Mouse (Mus musculus): ENCODE measurements around the gene Tax1bp1.

Tax1bp1 gene

GRCm38 (mm10) chr6:52734630-52735029 is 21.1 kb downstream of the Tax1bp1 start:
- no peak for DNase-seq (ENCODE audit: low read depth, low spot score)
- Histone ChIP-seq H3K27me3 (ENCODE audit: control insufficient read depth, insufficient read depth, low read length, poor library complexity, severe bottlenecking) (no peaks in the 10 kb centered on the region), H3K36me3 (ENCODE audit: control insufficient read depth, insufficient read depth, low read length, poor library complexity, severe bottlenecking) (peaks cover 9% of the 10 kb centered on the region; the same call in 1 of the 2 replicates)

- no peaks in the 10 kb centered on the region for H3K27me3 ChIP-seq (ENCODE audit: control insufficient read depth, insufficient read depth, low read length, poor library complexity, severe bottlenecking)
- DNase-seq (ENCODE audit: low read depth, low spot score), result no peak
- peaks cover 17% of the 10 kb centered on the region for H3K36me3 ChIP-seq (ENCODE audit: control insufficient read depth, insufficient read depth, low read length, poor library complexity, severe bottlenecking)
Observed at GRCm38 (mm10) chr6:52752832-52753231, 39.3 kb downstream of the Tax1bp1 start.

GRCm38 (mm10) chr6:52765206-52765605 is 51.7 kb downstream of the Tax1bp1 start:
- no peak for DNase-seq (ENCODE audit: low read depth, low spot score)
- Histone ChIP-seq H3K27me3 (ENCODE audit: control insufficient read depth, insufficient read depth, low read length, poor library complexity, severe bottlenecking) (no peaks in the 10 kb centered on the region), H3K36me3 (ENCODE audit: control insufficient read depth, insufficient read depth, low read length, poor library complexity, severe bottlenecking) (peaks cover 15% of the 10 kb centered on the region)

- Histone ChIP-seq H3K27me3 (ENCODE audit: control insufficient read depth, insufficient read depth, low read length, poor library complexity, severe bottlenecking) (no peaks in the 10 kb centered on the region), H3K36me3 (ENCODE audit: control insufficient read depth, insufficient read depth, low read length, poor library complexity, severe bottlenecking) (0 out of 2 replicates have a peak, but pooled peaks cover 3% of the 10 kb centered on the region)
- DNase-seq (ENCODE audit: low read depth, low spot score), result no peak
Observed at GRCm38 (mm10) chr6:52770789-52771188, 57.3 kb downstream of the Tax1bp1 start.

DNA sequence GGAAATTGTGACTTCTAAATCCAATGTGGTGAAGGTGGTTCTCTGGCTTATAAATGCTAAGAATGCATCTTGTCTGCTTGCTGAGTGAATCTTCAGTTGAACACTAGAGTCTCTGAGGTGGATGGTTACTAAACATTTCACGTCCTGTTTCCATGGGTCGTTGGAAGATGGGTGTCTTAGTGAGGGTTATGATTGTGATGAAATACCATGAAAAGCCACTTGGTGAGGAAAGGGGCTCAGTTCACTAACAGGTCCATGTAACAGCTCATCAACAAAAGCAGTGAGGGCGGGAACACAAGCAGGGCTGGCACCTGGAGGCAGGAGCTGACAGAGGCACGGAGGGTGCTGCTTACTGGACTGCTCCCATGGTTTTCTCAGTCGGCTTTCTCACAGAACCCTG is 59.6 kb downstream of the Tax1bp1 start:
- Histone ChIP-seq H3K36me3 (ENCODE audit: control insufficient read depth, insufficient read depth, low read length, poor library complexity, severe bottlenecking) (0 out of 2 replicates have a peak, but pooled peaks cover 1% of the 10 kb centered on the region), H3K27me3 (ENCODE audit: control insufficient read depth, insufficient read depth, low read length, poor library complexity, severe bottlenecking) (no peaks in the 10 kb centered on the region)
- DNase-seq (ENCODE audit: low read depth, low spot score), result no peak

DNA sequence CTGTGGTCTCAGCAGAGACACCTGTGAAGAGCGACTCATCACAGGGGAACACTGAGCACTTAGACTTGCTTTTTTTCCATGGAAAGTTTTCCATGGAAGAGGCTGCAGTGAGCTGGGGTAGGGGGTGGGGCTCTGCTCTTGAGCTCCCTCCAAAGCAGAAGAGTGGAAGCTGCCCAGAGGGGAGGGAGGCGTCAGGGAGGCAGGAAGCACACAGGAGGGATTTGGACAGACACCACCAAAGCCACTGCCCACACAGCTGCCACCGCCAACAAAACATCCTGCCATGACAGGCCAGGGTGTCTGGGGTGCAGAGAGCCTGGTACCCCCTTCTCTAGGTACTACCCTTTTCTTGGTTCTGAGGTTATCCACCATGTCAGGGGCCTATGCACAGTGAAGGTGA is 61.8 kb downstream of the Tax1bp1 start:
- H3K27me3 ChIP-seq (ENCODE audit: control insufficient read depth, insufficient read depth, low read length, poor library complexity, severe bottlenecking), result no peaks in the 10 kb centered on the region
- no peaks in the 10 kb centered on the region for H3K36me3 ChIP-seq (ENCODE audit: control insufficient read depth, insufficient read depth, low read length, poor library complexity, severe bottlenecking)
- DNase-seq (ENCODE audit: low read depth, low spot score), result no peak

DNA sequence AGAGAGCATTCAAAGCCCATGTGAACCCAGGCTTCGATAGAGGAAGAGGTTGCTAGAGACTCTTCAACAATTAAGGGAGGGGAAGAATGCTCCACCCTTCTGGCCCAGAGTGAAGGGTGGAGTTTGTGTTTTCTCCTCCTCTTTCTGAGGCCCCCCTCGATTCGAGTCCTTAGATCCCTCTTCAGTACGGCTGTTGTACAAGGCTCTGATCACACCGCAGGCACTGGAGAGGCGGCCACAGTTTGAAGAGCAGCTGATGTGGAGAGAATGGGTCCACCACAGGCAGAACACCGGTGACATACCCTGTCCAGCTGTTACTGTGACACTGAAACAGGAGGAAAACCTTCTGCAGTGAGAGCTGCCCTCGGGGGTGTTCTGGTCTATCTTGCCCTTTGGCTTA is 62.4 kb downstream of the Tax1bp1 start:
- no peak for DNase-seq (ENCODE audit: low read depth, low spot score)
- no peaks in the 10 kb centered on the region for H3K36me3 ChIP-seq (ENCODE audit: control insufficient read depth, insufficient read depth, low read length, poor library complexity, severe bottlenecking)
- H3K27me3 ChIP-seq (ENCODE audit: control insufficient read depth, insufficient read depth, low read length, poor library complexity, severe bottlenecking), result no peaks in the 10 kb centered on the region

GRCm38 (mm10) chr6:52777034-52777433 is 63.5 kb downstream of the Tax1bp1 start:
- no peaks in the 10 kb centered on the region for H3K27me3 ChIP-seq (ENCODE audit: control insufficient read depth, insufficient read depth, low read length, poor library complexity, severe bottlenecking)
- no peaks in the 10 kb centered on the region for H3K36me3 ChIP-seq (ENCODE audit: control insufficient read depth, insufficient read depth, low read length, poor library complexity, severe bottlenecking)
- no peak for DNase-seq (ENCODE audit: low read depth, low spot score)

DNA sequence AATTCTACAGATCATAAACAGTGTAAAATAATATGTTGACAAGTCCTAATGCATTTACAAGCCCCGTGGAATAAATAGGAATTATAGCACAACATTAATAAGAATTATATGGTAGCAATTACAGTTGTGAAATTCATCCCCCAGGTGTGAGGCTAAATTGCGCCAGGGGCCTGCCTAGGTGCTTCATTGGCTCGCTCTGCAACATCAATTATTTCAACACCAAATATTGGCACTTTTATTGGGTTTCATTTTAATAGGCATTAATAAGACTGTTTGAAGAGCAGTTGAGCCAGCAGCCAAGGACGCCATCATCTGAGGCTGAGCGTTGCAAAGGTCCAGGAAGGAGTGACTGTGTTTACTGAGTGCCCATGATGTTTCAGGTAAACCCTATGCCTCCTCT is 65.0 kb downstream of the Tax1bp1 start:
- Histone ChIP-seq H3K27me3 (ENCODE audit: control insufficient read depth, insufficient read depth, low read length, poor library complexity, severe bottlenecking) (no peaks in the 10 kb centered on the region), H3K36me3 (ENCODE audit: control insufficient read depth, insufficient read depth, low read length, poor library complexity, severe bottlenecking) (no peaks in the 10 kb centered on the region)
- DNase-seq (ENCODE audit: low read depth, low spot score), result no peak

DNA sequence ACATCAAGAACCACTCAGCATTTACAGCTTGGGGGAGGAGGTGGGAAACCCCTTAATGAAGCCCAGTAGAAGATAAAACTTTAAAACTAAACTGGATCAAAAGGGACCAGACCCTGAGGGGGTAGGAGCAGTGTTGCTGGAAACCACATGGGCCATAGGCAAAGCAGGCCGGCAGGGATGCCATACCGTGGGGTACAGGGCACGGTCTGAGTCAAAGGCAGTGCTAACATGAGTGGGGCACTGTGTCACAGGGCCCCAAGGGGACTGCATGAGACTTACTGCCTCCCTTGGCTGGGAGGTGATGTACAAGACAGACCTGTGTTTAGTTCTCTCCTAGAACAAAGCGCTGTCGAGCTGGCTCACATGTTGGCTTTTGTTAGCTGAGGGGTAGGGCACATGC is 66.0 kb downstream of the Tax1bp1 start:
- no peaks in the 10 kb centered on the region for H3K36me3 ChIP-seq (ENCODE audit: control insufficient read depth, insufficient read depth, low read length, poor library complexity, severe bottlenecking)
- H3K27me3 ChIP-seq (ENCODE audit: control insufficient read depth, insufficient read depth, low read length, poor library complexity, severe bottlenecking), result no peaks in the 10 kb centered on the region
- no peak for DNase-seq (ENCODE audit: low read depth, low spot score)

GRCm38 (mm10) chr6:52790316-52790715 is 76.8 kb downstream of the Tax1bp1 start:
- no peaks in the 10 kb centered on the region for H3K36me3 ChIP-seq (ENCODE audit: control insufficient read depth, insufficient read depth, low read length, poor library complexity, severe bottlenecking)
- no peak for DNase-seq (ENCODE audit: low read depth, low spot score)

GRCm38 (mm10) chr6:52790781-52791180 is 77.3 kb downstream of the Tax1bp1 start:
- no peaks in the 10 kb centered on the region for H3K36me3 ChIP-seq (ENCODE audit: control insufficient read depth, insufficient read depth, low read length, poor library complexity, severe bottlenecking)
- DNase-seq (ENCODE audit: low read depth, low spot score), result no peak
- H3K27me3 ChIP-seq (ENCODE audit: control insufficient read depth, insufficient read depth, low read length, poor library complexity, severe bottlenecking), result no peaks in the 10 kb centered on the region

More at GRCm38 (mm10) chr6:52790316-52790715, 76.8 kb downstream of the Tax1bp1 start:
- H3K27me3 ChIP-seq (ENCODE audit: control insufficient read depth, insufficient read depth, low read length, poor library complexity, severe bottlenecking), result no peaks in the 10 kb centered on the region

DNA sequence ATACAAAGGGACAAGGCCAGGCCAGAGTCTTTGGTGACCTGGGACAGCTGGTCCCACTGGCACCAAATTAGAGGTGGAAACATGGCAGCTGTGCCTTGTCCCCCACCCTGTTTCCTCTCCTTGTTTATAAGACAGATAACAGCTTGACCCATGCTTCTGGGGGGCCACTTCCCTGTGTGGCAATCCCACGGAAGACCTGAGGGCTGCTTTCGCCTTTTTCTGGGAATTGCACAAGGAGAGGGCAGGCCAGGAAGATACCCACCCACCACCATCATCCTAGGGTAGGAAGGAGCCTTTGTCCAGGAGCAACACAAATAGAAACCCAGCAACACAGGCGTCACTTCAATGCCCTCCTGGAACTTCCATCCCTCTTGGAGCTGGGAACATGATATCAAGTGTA is 78.9 kb downstream of the Tax1bp1 start:
- Histone ChIP-seq H3K27me3 (ENCODE audit: control insufficient read depth, insufficient read depth, low read length, poor library complexity, severe bottlenecking) (no peaks in the 10 kb centered on the region), H3K36me3 (ENCODE audit: control insufficient read depth, insufficient read depth, low read length, poor library complexity, severe bottlenecking) (no peaks in the 10 kb centered on the region)
- no peak for DNase-seq (ENCODE audit: low read depth, low spot score)

DNA sequence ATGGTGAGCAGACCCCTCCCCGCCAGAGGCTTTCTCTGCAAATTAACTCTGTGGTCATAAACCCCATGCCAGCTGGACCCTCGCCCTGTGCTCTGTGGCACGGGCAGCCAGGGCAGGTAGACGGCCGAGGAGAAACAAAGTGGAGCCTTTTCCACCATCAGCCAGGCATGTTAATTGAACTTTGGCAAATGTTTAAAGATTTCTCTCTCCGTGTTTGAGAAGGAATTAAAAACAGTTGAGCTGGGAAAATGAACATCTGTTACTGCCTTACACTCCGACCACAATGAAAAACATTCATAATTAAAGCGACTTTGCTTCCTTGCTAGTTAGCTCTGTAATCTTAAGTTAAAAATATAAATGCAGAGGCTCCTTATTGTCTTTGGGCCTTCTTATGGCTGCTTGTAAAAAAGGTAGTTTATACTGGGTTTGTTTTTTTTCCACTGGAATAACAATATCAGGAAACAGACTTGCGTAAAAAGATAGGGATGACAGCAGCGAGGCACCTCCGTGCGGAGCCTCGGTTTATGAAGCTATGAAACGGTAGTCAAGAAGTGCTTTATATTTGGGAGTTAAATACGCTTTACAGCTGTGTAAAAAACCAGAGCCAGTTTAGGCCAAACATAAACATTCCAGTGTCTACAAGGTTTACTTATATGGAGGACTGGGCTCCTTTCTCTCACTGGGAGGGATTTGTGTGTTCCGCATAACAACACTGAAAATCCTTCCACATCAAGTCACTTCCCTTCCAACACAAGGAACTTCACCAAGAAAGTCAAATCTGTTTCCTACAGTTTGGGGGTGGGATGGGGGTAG is 81.7 kb downstream of the Tax1bp1 start:
- no peaks in the 10 kb centered on the region for H3K36me3 ChIP-seq (ENCODE audit: control insufficient read depth, insufficient read depth, low read length, poor library complexity, severe bottlenecking)
- DNase-seq (ENCODE audit: low read depth, low spot score), result no peak
- H3K27me3 ChIP-seq (ENCODE audit: control insufficient read depth, insufficient read depth, low read length, poor library complexity, severe bottlenecking), result no peaks in the 10 kb centered on the region

- no peak for DNase-seq (ENCODE audit: low read depth, low spot score)
- Histone ChIP-seq H3K27me3 (ENCODE audit: control insufficient read depth, insufficient read depth, low read length, poor library complexity, severe bottlenecking) (no peaks in the 10 kb centered on the region), H3K36me3 (ENCODE audit: control insufficient read depth, insufficient read depth, low read length, poor library complexity, severe bottlenecking) (no peaks in the 10 kb centered on the region)
Observed at GRCm38 (mm10) chr6:52796035-52796598, 82.6 kb downstream of the Tax1bp1 start.
